Mouse (Mus musculus) cerebellum, adult 2 months (tissue): Measurements from ENCODE around the gene Pde6b.

Source experiments
- CTCF ChIP-seq: fragments of 200-500 bp; IDR thresholded peaks from 2 replicates; pipeline ENCODE4 v1.5.1; 2011; ENCODE audit warnings: low read depth, mild to moderate bottlenecking, control low read depth, low read length, moderate library complexity, borderline replicate concordance; ENCODE audit not compliant: insufficient read depth
- POLR2A ChIP-seq: fragments of 200-500 bp; IDR thresholded peaks from 2 replicates; pipeline ENCODE4 v1.6.1; 2011; ENCODE audit warnings: low read length, control low read depth, borderline replicate concordance; ENCODE audit not compliant: insufficient read depth

GRCm38 (mm10) chr5:108462446-108462845 is 74.3 kb downstream of the Pde6b start:
- no peak for TF ChIP-seq CTCF
- TF ChIP-seq POLR2A = no peak
